Mouse (Mus musculus): ENCODE data around the gene Alkbh2.

Alkbh2 gene

GRCm38 (mm10) chr5:114127374-114128349 lies at the start of gene Alkbh2:
TSS of gene Alkbh2 (minus strand) at chr5:114128218.
- peak; percentile 73 for DNase-seq (ENCODE audit: low spot score)

- DNase-seq (ENCODE audit: low spot score): no peak
Observed at GRCm38 (mm10) chr5:114176548-114177400, 48.8 kb upstream of the Alkbh2 start.

- DNase-seq (ENCODE audit: low spot score): peak; percentile 97
Observed at GRCm38 (mm10) chr5:114175596-114176171, 47.7 kb upstream of the Alkbh2 start.

GRCm38 (mm10) chr5:114174639-114175038 lies 46.6 kb upstream of the Alkbh2 start:
- no peak for DNase-seq (ENCODE audit: low spot score)

GRCm38 (mm10) chr5:114173877-114174581 lies 46.0 kb upstream of the Alkbh2 start:
- no peak for DNase-seq (ENCODE audit: low spot score)

GRCm38 (mm10) chr5:114173458-114173857 lies 45.4 kb upstream of the Alkbh2 start:
- DNase-seq (ENCODE audit: low spot score): no peak

- no peak for DNase-seq (ENCODE audit: low spot score)
Observed at GRCm38 (mm10) chr5:114172936-114173335, 44.9 kb upstream of the Alkbh2 start.

- DNase-seq (ENCODE audit: low spot score): no peak
Observed at GRCm38 (mm10) chr5:114170345-114170744, 42.3 kb upstream of the Alkbh2 start.

GRCm38 (mm10) chr5:114163117-114163696 lies 35.2 kb upstream of the Alkbh2 start:
- DNase-seq (ENCODE audit: low spot score): no peak

GRCm38 (mm10) chr5:114162106-114162815 lies 34.2 kb upstream of the Alkbh2 start:
- DNase-seq (ENCODE audit: low spot score): no peak

- DNase-seq (ENCODE audit: low spot score): no peak
Observed at GRCm38 (mm10) chr5:114161424-114161823, 33.4 kb upstream of the Alkbh2 start.

- DNase-seq (ENCODE audit: low spot score): no peak
Observed at GRCm38 (mm10) chr5:114157236-114157635, 29.2 kb upstream of the Alkbh2 start.

- DNase-seq (ENCODE audit: low spot score): peak; percentile 64
Observed at GRCm38 (mm10) chr5:114155168-114155933, 27.3 kb upstream of the Alkbh2 start.

- DNase-seq (ENCODE audit: low spot score): no peak
Observed at GRCm38 (mm10) chr5:114154765-114155164, 26.7 kb upstream of the Alkbh2 start.

- no peak for DNase-seq (ENCODE audit: low spot score)
Observed at GRCm38 (mm10) chr5:114153490-114153889, 25.5 kb upstream of the Alkbh2 start.

GRCm38 (mm10) chr5:114152359-114153092 lies 24.5 kb upstream of the Alkbh2 start:
- DNase-seq (ENCODE audit: low spot score): no peak

- DNase-seq (ENCODE audit: low spot score): no peak
Observed at GRCm38 (mm10) chr5:114147043-114147972, 19.3 kb upstream of the Alkbh2 start.

All from lung, postnatal 25 days (tissue).